Mouse (Mus musculus): ENCODE data around the gene Pcdh7. TPM values are rescaled to one million over a fixed set of nuclear protein-coding genes. Genes with fewer than 3 reads are reported as not detected.
A peak's percentile ranks its signal among the peaks of the same experiment; 100 is the strongest.
"Not testable (repeated sequence)": the region's sequence is repeated elsewhere in the genome, so short reads cannot be mapped to it uniquely, and the experiment has no call there.

Pcdh7 gene
- polyA plus RNA-seq, 1 experiment from 2014 or later = 139 TPM

GRCm38 (mm10) chr5:58081054-58081453 lies 363.3 kb downstream of the Pcdh7 start:
- no peak for TF ChIP-seq CTCF (IDR thresholded peaks at IDR 0.05)
- DNase-seq (ENCODE audit: low read depth, low spot score) (no peak), ATAC-seq (no peak)
- ChIA-PET POLR2A (no interaction called here), CTCF (no interaction called here)
- in situ Hi-C loops (cut with MboI; ENCODE audit: low pct_unique_long_range_greater_than_20kb) = no loop called here
- H3K27me3 ChIP-seq = no peaks in the 10 kb centered on the region

- DNase-seq (ENCODE audit: low read depth, low spot score) (no peak), ATAC-seq (no peak)
- no peak for TF ChIP-seq CTCF (IDR thresholded peaks at IDR 0.05)
- in situ Hi-C loops (cut with MboI; ENCODE audit: low pct_unique_long_range_greater_than_20kb) = no loop called here
- CTCF ChIA-PET = no interaction called here
- no peaks in the 10 kb centered on the region for H3K27me3 ChIP-seq
- POLR2A ChIA-PET = no interaction called here
These were observed 364.5 kb downstream of the Pcdh7 start for GRCm38 (mm10) chr5:58082230-58082629.

- TF ChIP-seq CTCF (IDR thresholded peaks at IDR 0.05) = no peak
- ChIA-PET CTCF (no interaction called here), POLR2A (no interaction called here)
- DNase-seq (ENCODE audit: low read depth, low spot score) (no peak), ATAC-seq (no peak)
- H3K27me3 ChIP-seq = no peaks in the 10 kb centered on the region
- in situ Hi-C loops (cut with MboI; ENCODE audit: low pct_unique_long_range_greater_than_20kb) = no loop called here
These were observed 365.3 kb downstream of the Pcdh7 start for GRCm38 (mm10) chr5:58083056-58083455.

GRCm38 (mm10) chr5:58083972-58084371 lies 366.2 kb downstream of the Pcdh7 start:
- in situ Hi-C loops (cut with MboI; ENCODE audit: low pct_unique_long_range_greater_than_20kb) = no loop called here
- H3K27me3 ChIP-seq = no peaks in the 10 kb centered on the region
- TF ChIP-seq CTCF (IDR thresholded peaks at IDR 0.05) = no peak
- ATAC-seq (no peak), DNase-seq (ENCODE audit: low read depth, low spot score) (no peak)
- ChIA-PET CTCF (no interaction called here), POLR2A (interaction anchor here (1.0 kb wide), 1 partner anchor 366 kb away, joined by 3 read pairs; the partner anchor contains the start of gene Pcdh7)

- in situ Hi-C loops (cut with MboI; ENCODE audit: low pct_unique_long_range_greater_than_20kb) = no loop called here
- DNase-seq (ENCODE audit: low read depth, low spot score) (no peak), ATAC-seq (no peak)
- CTCF ChIA-PET = no interaction called here
- POLR2A ChIA-PET = no interaction called here
- no peaks in the 10 kb centered on the region for H3K27me3 ChIP-seq
- TF ChIP-seq CTCF (IDR thresholded peaks at IDR 0.05) = no peak
These were observed 391.0 kb downstream of the Pcdh7 start for GRCm38 (mm10) chr5:58108665-58109364.

- DNase-seq (ENCODE audit: low read depth, low spot score) (no peak), ATAC-seq (no peak)
- in situ Hi-C loops (cut with MboI; ENCODE audit: low pct_unique_long_range_greater_than_20kb) = no loop called here
- ChIA-PET POLR2A (no interaction called here), CTCF (interaction anchor here (0.7 kb wide), 1 partner anchor 398 kb away, joined by 3 read pairs; no protein-coding TSS in a partner anchor)
- no peaks in the 10 kb centered on the region for H3K27me3 ChIP-seq
- TF ChIP-seq CTCF (IDR thresholded peaks at IDR 0.05) = no peak
These were observed 398.3 kb downstream of the Pcdh7 start for GRCm38 (mm10) chr5:58116096-58116495.

GRCm38 (mm10) chr5:58117896-58118295 lies 400.1 kb downstream of the Pcdh7 start:
- no peak for TF ChIP-seq CTCF (IDR thresholded peaks at IDR 0.05)
- no peaks in the 10 kb centered on the region for H3K27me3 ChIP-seq
- CTCF ChIA-PET = interaction anchor here (1.5 to 1.8 kb wide), 2 partner anchors 11 to 20 kb away, joined by 5 to 6 read pairs; no protein-coding TSS in a partner anchor
- in situ Hi-C loops (cut with MboI; ENCODE audit: low pct_unique_long_range_greater_than_20kb) = no loop called here
- no peak for DNase-seq (ENCODE audit: low read depth, low spot score)
- POLR2A ChIA-PET = no interaction called here
- no peak for ATAC-seq

GRCm38 (mm10) chr5:58118930-58119611 lies 401.3 kb downstream of the Pcdh7 start:
- no peak for TF ChIP-seq CTCF (IDR thresholded peaks at IDR 0.05)
- H3K27me3 ChIP-seq = no peaks in the 10 kb centered on the region
- ChIA-PET CTCF (interaction anchor here (1.5 to 1.8 kb wide), 2 partner anchors 13 to 21 kb away, joined by 5 to 6 read pairs; no protein-coding TSS in a partner anchor), POLR2A (interaction anchor here (0.7 kb wide), 1 partner anchor 20 kb away, joined by 3 read pairs; no protein-coding TSS in a partner anchor)
- ATAC-seq = no peak
- in situ Hi-C loops (cut with MboI; ENCODE audit: low pct_unique_long_range_greater_than_20kb) = no loop called here
- no peak for DNase-seq (ENCODE audit: low read depth, low spot score)

GRCm38 (mm10) chr5:58143897-58144296 lies 426.1 kb downstream of the Pcdh7 start:
- in situ Hi-C loops (cut with MboI; ENCODE audit: low pct_unique_long_range_greater_than_20kb) = no loop called here
- TF ChIP-seq CTCF (IDR thresholded peaks at IDR 0.05) = no peak
- DNase-seq (ENCODE audit: low read depth, low spot score) (peak; percentile 39), ATAC-seq (peak; percentile 73)
- peaks cover 5% of the 10 kb centered on the region for H3K27me3 ChIP-seq
- ChIA-PET CTCF (no interaction called here), POLR2A (no interaction called here)

- ChIA-PET POLR2A (interaction anchor here (0.7 kb wide), 1 partner anchor 9 kb away, joined by 3 read pairs; no protein-coding TSS in a partner anchor), CTCF (no interaction called here)
- peaks cover 61% of the 10 kb centered on the region for H3K27me3 ChIP-seq
- DNase-seq (ENCODE audit: low read depth, low spot score) (no peak), ATAC-seq (no peak)
- in situ Hi-C loops (cut with MboI; ENCODE audit: low pct_unique_long_range_greater_than_20kb) = no loop called here
- TF ChIP-seq CTCF (IDR thresholded peaks at IDR 0.05) = no peak
These were observed 436.2 kb downstream of the Pcdh7 start for GRCm38 (mm10) chr5:58153966-58154365.

- in situ Hi-C loops (cut with MboI; ENCODE audit: low pct_unique_long_range_greater_than_20kb) = no loop called here
- ChIA-PET POLR2A (interaction anchor here (0.6 kb wide), 1 partner anchor 463 kb away, joined by 3 read pairs; no protein-coding TSS in a partner anchor), CTCF (no interaction called here)
- peaks cover 66% of the 10 kb centered on the region for H3K27me3 ChIP-seq
- DNase-seq (ENCODE audit: low read depth, low spot score) (no peak), ATAC-seq (no peak)
- no peak for TF ChIP-seq CTCF (IDR thresholded peaks at IDR 0.05)
These were observed 454.5 kb downstream of the Pcdh7 start for GRCm38 (mm10) chr5:58172218-58172617.

GRCm38 (mm10) chr5:58174335-58174734 lies 456.6 kb downstream of the Pcdh7 start:
- CTCF ChIA-PET = interaction anchor here (1.1 kb wide), 1 partner anchor 11 kb away, joined by 3 read pairs; no protein-coding TSS in a partner anchor
- in situ Hi-C loops (cut with MboI; ENCODE audit: low pct_unique_long_range_greater_than_20kb); ATAC-seq; DNase-seq (ENCODE audit: low read depth, low spot score); POLR2A ChIA-PET: not testable (repeated sequence)
- peaks cover 70% of the 10 kb centered on the region for H3K27me3 ChIP-seq

All from Patski (cell line).